Mouse (Mus musculus) left cerebral cortex, adult 9 months (tissue): ENCODE results near the gene Fgf9.

Experiments
- DNase-seq, 2 experiments: peaks; one replicate each; pipeline ENCODE4 v3.0.0; 2022; ENCODE audit warnings: low spot score in 2 of 2

The Fgf9 gene

DNA sequence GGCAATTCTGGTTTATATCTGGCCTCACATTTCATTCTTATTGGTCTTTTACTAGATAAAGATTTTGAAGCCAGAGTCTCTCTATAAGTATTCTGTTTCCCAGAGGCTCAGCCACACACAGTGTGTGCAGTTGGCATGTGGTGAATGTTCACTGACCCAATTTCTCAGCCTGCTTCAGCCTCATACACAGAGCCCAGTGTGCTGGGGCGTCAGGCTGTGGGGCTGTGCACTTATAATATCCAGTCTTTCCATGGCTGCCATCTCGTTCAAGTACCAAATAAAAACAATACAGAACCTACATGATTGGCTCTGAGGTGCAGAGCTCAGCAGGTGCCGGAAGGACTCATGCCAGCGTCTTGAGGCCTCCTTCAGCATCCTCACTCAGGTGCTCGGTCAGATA, 19.1 kb downstream of the Fgf9 start:
- no peak for DNase-seq

- DNase-seq: no peak
Observed at GRCm38 (mm10) chr14:58091321-58091720, 21.0 kb downstream of the Fgf9 start.

DNA sequence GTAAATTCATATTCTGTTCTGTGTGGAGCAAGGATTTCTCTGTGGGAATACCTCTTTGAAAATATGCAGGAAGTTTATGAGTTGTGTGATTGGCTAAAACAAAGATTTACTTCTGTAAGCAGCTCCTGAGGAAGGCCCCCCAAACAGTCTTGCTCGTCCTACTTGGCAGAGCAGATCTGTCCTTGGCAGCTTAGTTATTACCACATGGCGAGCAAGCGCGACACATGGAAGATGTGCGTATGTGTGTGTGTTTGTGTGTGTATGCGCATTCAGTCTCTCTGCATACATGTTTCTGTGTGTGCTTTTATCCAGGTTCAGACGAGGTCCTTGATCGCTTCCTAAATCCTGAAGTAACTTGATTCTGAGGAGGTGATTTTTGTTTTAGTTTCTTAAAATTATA, 29.3 kb downstream of the Fgf9 start:
- DNase-seq: no peak

GRCm38 (mm10) chr14:58101298-58101697, 31.0 kb downstream of the Fgf9 start:
- no peak for DNase-seq

DNA sequence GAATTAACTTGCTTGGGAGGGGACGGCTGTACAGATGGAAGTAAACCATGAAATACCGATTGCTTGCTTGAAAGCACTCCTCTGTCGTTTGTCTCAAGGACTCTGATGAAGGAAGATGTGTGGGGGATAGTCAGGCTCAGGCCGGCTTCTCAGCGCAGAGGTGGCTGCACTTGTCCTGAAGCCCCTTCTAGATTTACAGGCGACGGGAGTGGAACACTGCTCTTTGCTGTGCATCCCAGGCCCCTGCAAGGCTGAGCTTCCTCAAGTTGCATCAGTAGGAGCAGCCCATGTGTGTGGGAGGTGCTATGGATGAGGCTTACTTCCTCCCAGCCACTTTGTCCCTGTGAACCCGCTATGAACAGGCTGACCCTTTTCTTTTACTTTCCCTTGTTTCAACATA, 33.9 kb downstream of the Fgf9 start:
- DNase-seq: no peak

GRCm38 (mm10) chr14:58105596-58105995, 35.2 kb downstream of the Fgf9 start:
- DNase-seq: no peak

GRCm38 (mm10) chr14:58109601-58110000, 39.3 kb downstream of the Fgf9 start:
- DNase-seq: no peak

DNA sequence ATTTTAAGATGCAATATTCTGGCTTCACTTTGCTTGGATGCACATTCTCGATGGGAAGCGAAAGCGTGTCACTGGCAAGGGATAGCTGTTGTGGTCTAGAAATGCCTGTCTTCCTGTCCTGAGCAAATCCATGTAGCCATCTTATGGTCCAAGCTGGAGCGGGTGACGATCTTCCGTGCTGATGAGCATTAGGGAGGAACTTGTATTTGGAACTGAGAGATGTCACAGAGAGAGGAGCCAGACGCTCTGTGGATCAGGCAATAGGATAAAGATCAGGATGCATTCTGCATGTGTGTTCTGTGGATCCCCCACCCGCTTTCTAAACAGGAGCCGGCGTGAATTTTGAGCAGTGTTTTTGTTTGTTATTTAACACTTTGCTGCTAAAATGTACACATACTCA, 41.2 kb downstream of the Fgf9 start:
- no peak for DNase-seq

- no peak for DNase-seq
Observed at GRCm38 (mm10) chr14:58112341-58112740, 42.0 kb downstream of the Fgf9 start.

- no peak for DNase-seq
Observed at GRCm38 (mm10) chr14:58113180-58113579, 42.8 kb downstream of the Fgf9 start.

GRCm38 (mm10) chr14:58114146-58114545, 43.8 kb downstream of the Fgf9 start:
- no peak for DNase-seq

DNA sequence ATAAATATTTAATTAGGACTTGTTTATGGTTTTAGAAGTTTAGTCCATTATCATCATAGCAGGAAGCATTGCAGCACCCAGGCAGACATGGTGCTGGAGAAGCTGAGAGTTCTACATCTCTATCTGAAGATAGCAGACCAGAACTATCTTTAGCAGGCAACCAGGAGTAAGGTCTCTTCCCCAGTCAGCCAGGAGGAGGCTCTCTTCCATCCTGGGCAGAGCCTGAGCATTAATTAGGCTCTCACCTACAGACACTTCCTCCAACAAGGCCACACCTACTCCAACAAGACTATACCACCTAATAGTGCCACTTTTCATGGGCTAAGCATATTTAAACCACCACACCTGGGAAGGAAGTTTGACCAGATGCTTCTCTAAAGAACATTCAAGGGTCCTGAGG, 54.3 kb downstream of the Fgf9 start:
- DNase-seq: no peak

DNA sequence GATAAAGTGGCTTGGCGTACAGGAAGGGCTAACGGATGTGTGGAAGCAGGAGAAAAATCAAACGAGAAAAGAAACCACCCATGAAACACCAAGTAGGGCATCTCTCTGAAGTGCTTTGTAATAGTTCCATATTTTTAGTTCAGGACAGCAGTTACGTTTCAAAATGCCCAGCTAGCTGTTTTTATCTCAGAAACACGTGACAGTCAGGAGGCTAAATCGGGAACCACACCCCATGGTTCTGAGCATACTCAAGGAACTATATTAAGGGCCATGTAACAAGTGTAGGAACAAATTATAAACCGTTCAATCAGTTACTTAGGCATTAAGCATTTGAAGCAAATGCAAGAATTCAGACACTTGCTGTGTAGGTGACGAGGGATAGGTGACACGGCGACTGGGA, 56.2 kb downstream of the Fgf9 start:
- no peak for DNase-seq

GRCm38 (mm10) chr14:58139506-58140055, 69.2 kb downstream of the Fgf9 start:
- DNase-seq: no peak

GRCm38 (mm10) chr14:58149637-58150470, 79.5 kb downstream of the Fgf9 start:
- DNase-seq: no peak

DNA sequence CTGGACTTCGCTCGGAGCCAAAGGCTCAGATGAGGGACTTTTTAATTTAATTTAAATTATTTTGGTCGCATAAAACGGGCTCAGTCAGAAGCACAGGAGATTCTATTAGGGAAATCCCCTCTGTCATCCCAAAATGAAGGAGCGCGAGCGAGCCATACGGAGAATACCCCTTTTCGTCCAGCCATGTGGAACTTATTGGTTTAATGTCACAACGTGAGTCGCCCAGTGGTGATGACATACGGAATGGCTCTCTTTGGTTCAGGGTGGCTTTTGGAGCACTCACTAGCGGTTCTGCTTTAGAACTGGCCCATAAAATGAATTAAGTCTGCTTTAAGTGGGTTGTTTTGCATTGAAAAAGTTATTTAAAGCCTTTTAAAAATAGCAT, 80.1 kb downstream of the Fgf9 start:
- no peak for DNase-seq

DNA sequence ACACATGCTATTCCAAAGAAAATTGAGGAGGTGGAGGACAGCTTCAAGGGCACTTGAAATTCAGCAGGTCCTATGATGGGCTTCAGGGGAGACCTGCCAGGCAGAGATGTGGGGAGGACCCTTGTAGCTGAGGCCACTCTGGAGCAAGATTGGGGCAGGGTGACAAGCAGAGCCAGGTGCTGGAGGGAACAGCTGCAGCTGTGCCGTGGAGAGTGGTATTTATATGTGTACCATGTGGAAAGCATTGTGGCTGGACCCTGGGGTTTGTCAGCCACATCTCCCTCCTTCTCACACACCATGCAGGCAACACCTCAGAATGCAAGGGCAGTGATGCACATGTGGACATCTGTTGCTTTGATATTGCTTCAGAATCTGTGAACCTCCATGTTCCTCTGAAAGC, 81.8 kb downstream of the Fgf9 start:
- no peak for DNase-seq

GRCm38 (mm10) chr14:58153470-58154416, 83.4 kb downstream of the Fgf9 start:
- DNase-seq: no peak

GRCm38 (mm10) chr14:58160624-58161023, 90.3 kb downstream of the Fgf9 start:
- DNase-seq: no peak
